Mouse (Mus musculus): ENCODE data around the gene Il12rb1.

DNA sequence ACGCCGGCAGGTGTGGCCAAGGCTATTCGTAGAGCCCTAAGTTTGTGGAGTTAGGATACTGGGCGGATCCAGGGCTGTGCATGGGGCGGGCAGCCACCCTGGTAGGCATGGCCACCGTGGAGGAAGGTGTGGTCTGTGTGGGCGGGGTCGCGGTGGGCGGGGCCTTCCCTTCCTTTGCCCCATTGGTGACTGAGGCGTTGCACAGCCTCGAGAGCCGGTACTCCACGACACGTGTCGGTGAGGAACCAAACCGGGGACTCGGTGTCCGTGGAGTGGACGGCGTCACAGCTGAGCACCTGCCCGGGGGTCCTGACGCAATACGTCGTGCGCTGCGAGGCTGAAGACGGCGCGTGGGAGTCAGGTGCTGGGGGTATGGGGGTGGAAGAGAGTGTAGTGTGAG is 8.4 kb downstream of the Il12rb1 start:
- TF ChIP-seq POLR2A (IDR thresholded peaks at IDR 0.05; ENCODE audit: extremely low read depth, insufficient read depth, low read length) (no peak), CTCF (IDR thresholded peaks at IDR 0.05; ENCODE audit: extremely low read depth, insufficient read depth, low read length) (no peak)

Data from cortical plate, adult 2 months (tissue).